Comparison of ENCODE assay signal across 12 mouse cellular contexts in the genomic region with DNA sequence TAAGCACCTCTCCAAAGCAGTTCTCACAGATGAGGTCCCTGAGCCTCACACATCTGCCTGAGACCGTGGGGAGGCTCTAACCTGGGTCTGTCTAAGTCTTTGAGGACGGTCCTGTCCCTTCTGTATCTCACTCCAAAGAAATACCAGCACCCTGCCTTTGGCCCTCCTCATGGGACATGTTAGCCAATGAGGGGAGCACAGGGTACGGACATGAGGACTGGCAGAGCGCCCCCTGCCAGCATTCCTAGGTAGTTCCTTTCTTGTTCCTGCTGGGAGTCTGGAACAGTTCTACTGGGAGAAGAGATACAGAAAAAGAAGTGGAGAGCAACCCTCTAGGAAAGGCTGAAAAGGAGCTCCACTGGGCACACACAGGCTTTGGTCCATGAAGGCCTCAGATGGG.
DNase-seq lines count a peak whose midpoint lies in the region; ATAC-seq and TF ChIP-seq lines count a peak whose summit lies in the region.
"Had no signal": no experiment of that assay in that cellular context is flagged by ENCODE, and none has a peak within 500 bp of the region (broad histone marks: within the 10 kb centered on the region; RNA-seq: fewer than 3 reads in every experiment).

No protein-coding gene starts in this region.

- ATAC-seq in forebrain, postnatal 0 days = no peak
- no peak for ATAC-seq in forebrain, embryonic 16.5 days
- no peak for ATAC-seq in kidney, embryonic 15.5 days (replicated peaks; ENCODE audit: low FRiP score)
- ATAC-seq: activated CD4-positive, CD25-positive, alpha-beta regulatory T cell, adult 4 months; midbrain, embryonic 15.5 days had no signal

- H3K4me2 ChIP-seq in forebrain, postnatal 0 days (ENCODE audit: low read depth) = no peak overlapping the region
- no peak overlapping the region for H3K4me2 ChIP-seq in forebrain, embryonic 16.5 days (ENCODE audit: low read length)
- H3K4me2 ChIP-seq in kidney, embryonic 15.5 days = no peak overlapping the region
- H3K4me2 ChIP-seq: midbrain, embryonic 15.5 days had no signal

- H3K4me3 ChIP-seq in forebrain, postnatal 0 days (ENCODE audit: low read depth, low read length) = no peak overlapping the region
- no peak overlapping the region for H3K4me3 ChIP-seq in forebrain, embryonic 16.5 days (replicated peaks; ENCODE audit: low read length)
- no peak overlapping the region for H3K4me3 ChIP-seq in kidney, embryonic 15.5 days (replicated peaks)
- H3K4me3 ChIP-seq in testis, adult 2 months (ENCODE audit: control insufficient read depth, low read depth, low read length) = no peak overlapping the region
- no peak overlapping the region for H3K4me3 ChIP-seq in small intestine, adult 2 months (ENCODE audit: low read depth, low read length)
- H3K4me3 ChIP-seq: midbrain, embryonic 15.5 days had no signal

- H3K36me3 ChIP-seq in forebrain, postnatal 0 days (ENCODE audit: insufficient read depth) = no peaks in the 10 kb centered on the region
- no peaks in the 10 kb centered on the region for H3K36me3 ChIP-seq in forebrain, embryonic 16.5 days (ENCODE audit: control insufficient read depth, insufficient read depth)
- H3K36me3 ChIP-seq in kidney, embryonic 15.5 days = 0 out of 2 replicates have a peak, but pooled peaks cover 2% of the 10 kb centered on the region
- H3K36me3 ChIP-seq in testis, adult 2 months (ENCODE audit: control insufficient read depth, insufficient read depth, low read length) = no peaks in the 10 kb centered on the region
- H3K36me3 ChIP-seq in small intestine, adult 2 months (ENCODE audit: control insufficient read depth, insufficient read depth, low read length) = no peaks in the 10 kb centered on the region
- H3K36me3 ChIP-seq: midbrain, embryonic 15.5 days had no signal

- no peaks in the 10 kb centered on the region for H3K27me3 ChIP-seq in forebrain, postnatal 0 days (ENCODE audit: insufficient read depth, low read length)
- H3K27me3 ChIP-seq in forebrain, embryonic 16.5 days (replicated peaks; ENCODE audit: control insufficient read depth, insufficient read depth, low read length) = no peaks in the 10 kb centered on the region
- H3K27me3 ChIP-seq in kidney, embryonic 15.5 days = no peaks in the 10 kb centered on the region
- no peaks in the 10 kb centered on the region for H3K27me3 ChIP-seq in testis, adult 2 months (ENCODE audit: control insufficient read depth, insufficient read depth, low read length)
- H3K27me3 ChIP-seq in small intestine, adult 2 months (ENCODE audit: control insufficient read depth, insufficient read depth, low read length) = no peaks in the 10 kb centered on the region
- H3K27me3 ChIP-seq: midbrain, embryonic 15.5 days had no signal

- DNase-seq in forebrain, postnatal 0 days = no peak
- DNase-seq in kidney, postnatal 4 days = peak; percentile 37 to 41
- DNase-seq in testis, postnatal 10 days (ENCODE audit: low spot score) = no peak
- DNase-seq in c-Kit-positive CD71-positive TER-119-positive erythroid progenitor cells, embryonic 14.5 days (ENCODE audit: low spot score) = no peak
- DNase-seq: kidney, adult 11 months; thymus, adult 18-20 months had no signal

- 57% methylated on average over 4 of the region's 4 CpGs for WGBS in forebrain, postnatal 0 days
- 61% methylated on average over 4 of the region's 4 CpGs for WGBS in forebrain, embryonic 16.5 days
- 65% methylated on average over 4 of the region's 4 CpGs for WGBS in kidney, embryonic 15.5 days
- 68% methylated on average over 4 of the region's 4 CpGs for WGBS in small intestine, adult 2 months

- H3K9me3 ChIP-seq in forebrain, postnatal 0 days (ENCODE audit: low read length) = no peaks in the 10 kb centered on the region
- H3K9me3 ChIP-seq in forebrain, embryonic 16.5 days (ENCODE audit: control insufficient read depth, low read length) = no peaks in the 10 kb centered on the region
- H3K9me3 ChIP-seq in kidney, embryonic 15.5 days (replicated peaks) = no peaks in the 10 kb centered on the region
- H3K9me3 ChIP-seq: midbrain, embryonic 15.5 days had no signal

- no peak for TF ChIP-seq POLR2A in testis, adult 2 months (IDR thresholded peaks at IDR 0.05; ENCODE audit: control insufficient read depth, low read depth, low read length)
- TF ChIP-seq POLR2A in small intestine, adult 2 months (IDR thresholded peaks at IDR 0.05; ENCODE audit: low read depth, low read length) = no peak

- peaks cover 26% of the 10 kb centered on the region for H3K4me1 ChIP-seq in forebrain, postnatal 0 days (ENCODE audit: insufficient read depth)
- H3K4me1 ChIP-seq in forebrain, embryonic 16.5 days (replicated peaks; ENCODE audit: control insufficient read depth, insufficient read depth, low read length) = peaks cover 31% of the 10 kb centered on the region
- peaks cover 36% of the 10 kb centered on the region for H3K4me1 ChIP-seq in kidney, embryonic 15.5 days
- H3K4me1 ChIP-seq in testis, adult 2 months (ENCODE audit: control insufficient read depth, insufficient read depth, low read length) = peaks cover 10% of the 10 kb centered on the region
- H3K4me1 ChIP-seq in small intestine, adult 2 months (ENCODE audit: control insufficient read depth, insufficient read depth, insufficient read length, low read length) = peaks cover 6% of the 10 kb centered on the region; the same call in 1 of the 2 replicates

- peak; percentile 37 for TF ChIP-seq CTCF in forebrain, postnatal 0 days (IDR thresholded peaks at IDR 0.05; ENCODE audit: low read depth)
- peak; percentile 31; the same call in 1 of the 2 replicates for TF ChIP-seq CTCF in testis, adult 2 months (IDR thresholded peaks at IDR 0.05; ENCODE audit: control insufficient read depth, insufficient read depth, insufficient replicate concordance, low read depth, low read length)
- TF ChIP-seq CTCF in small intestine, adult 2 months (IDR thresholded peaks at IDR 0.05; ENCODE audit: extremely low read depth, insufficient read length, insufficient replicate concordance, low read depth, low read length) = peak; percentile 35; the same call in 1 of the 2 replicates

- H3K9ac ChIP-seq in forebrain, postnatal 0 days = no peak overlapping the region
- H3K9ac ChIP-seq in forebrain, embryonic 16.5 days (replicated peaks; ENCODE audit: low read depth, low read length) = no peak overlapping the region
- H3K9ac ChIP-seq in kidney, embryonic 15.5 days = no peak overlapping the region
- H3K9ac ChIP-seq: midbrain, embryonic 15.5 days had no signal

- H3K27ac ChIP-seq in forebrain, postnatal 0 days (ENCODE audit: low read depth, low read length) = no peak overlapping the region
- no peak overlapping the region for H3K27ac ChIP-seq in forebrain, embryonic 16.5 days (ENCODE audit: low read length)
- H3K27ac ChIP-seq in kidney, embryonic 15.5 days = no peak overlapping the region
- no peak overlapping the region for H3K27ac ChIP-seq in testis, adult 2 months (ENCODE audit: control insufficient read depth, insufficient read depth, low read depth, low read length)
- H3K27ac ChIP-seq in small intestine, adult 2 months (ENCODE audit: insufficient read depth, low read depth, low read length) = no peak overlapping the region
- H3K27ac ChIP-seq: midbrain, embryonic 15.5 days had no signal

Comparison
In these comparisons a context has a peak if more than half of its experiments do, and no peak if none do; other contexts are left out.
1. DNase-seq: peak in kidney, postnatal 4 days (2 of 2); none in forebrain, postnatal 0 days (single experiment), testis, postnatal 10 days (single experiment) and c-Kit-positive CD71-positive TER-119-positive erythroid progenitor cells, embryonic 14.5 days (single experiment).
2. Peak in every context shown above with its lines, with median percentiles within 50 percentile points of each other: CTCF ChIP-seq.